Mouse (Mus musculus): ENCODE data around the gene Gm45844.

- TF ChIP-seq EP300 (IDR thresholded peaks at IDR 0.05; ENCODE audit: low read depth) (no peak), CTCF (IDR thresholded peaks at IDR 0.05; ENCODE audit: low read depth) (no peak)
These were observed 92.2 kb downstream of the Gm45844 start for GRCm38 (mm10) chr7:7185897-7186296.

All from liver, postnatal 0 days (tissue).